Mouse (Mus musculus) mature B cell (primary cell): ENCODE measurements around the gene Nos3.
"Not testable (repeated sequence)": the region's sequence is repeated elsewhere in the genome, so short reads cannot be mapped to it uniquely, and the experiment has no call there.

Experiments
- in situ Hi-C: fragments of 300-500 bp; cut with MboI; formaldehyde crosslinking; loops from 2 replicates; pipeline ENCODE4 v1.14.3; 2019

Nos3 gene

GRCm38 (mm10) chr5:24374666-24375328 lies 10.2 kb downstream of the Nos3 start:
- in situ Hi-C loops = no loop called here

- in situ Hi-C loops = no loop called here
Observed at GRCm38 (mm10) chr5:24378700-24379099, 14.1 kb downstream of the Nos3 start.

DNA sequence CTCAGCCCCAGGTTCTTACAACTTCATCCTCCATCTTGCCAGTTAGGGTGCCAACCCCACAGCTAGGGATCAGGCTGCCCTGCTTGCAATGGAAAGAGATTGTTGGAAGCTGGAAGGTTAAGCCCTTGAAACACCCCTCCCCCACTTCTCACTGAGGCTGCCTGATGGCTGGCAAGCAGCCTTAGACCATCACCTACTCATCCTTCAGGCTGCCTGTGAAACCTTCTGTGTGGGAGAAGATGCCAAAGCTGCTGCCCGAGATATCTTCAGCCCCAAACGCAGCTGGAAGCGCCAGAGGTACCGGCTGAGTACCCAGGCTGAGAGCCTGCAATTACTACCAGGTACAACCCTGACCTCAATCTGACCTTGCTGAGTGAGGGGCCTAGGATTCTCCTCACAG lies 14.9 kb downstream of the Nos3 start:
- in situ Hi-C loops = no loop called here

DNA sequence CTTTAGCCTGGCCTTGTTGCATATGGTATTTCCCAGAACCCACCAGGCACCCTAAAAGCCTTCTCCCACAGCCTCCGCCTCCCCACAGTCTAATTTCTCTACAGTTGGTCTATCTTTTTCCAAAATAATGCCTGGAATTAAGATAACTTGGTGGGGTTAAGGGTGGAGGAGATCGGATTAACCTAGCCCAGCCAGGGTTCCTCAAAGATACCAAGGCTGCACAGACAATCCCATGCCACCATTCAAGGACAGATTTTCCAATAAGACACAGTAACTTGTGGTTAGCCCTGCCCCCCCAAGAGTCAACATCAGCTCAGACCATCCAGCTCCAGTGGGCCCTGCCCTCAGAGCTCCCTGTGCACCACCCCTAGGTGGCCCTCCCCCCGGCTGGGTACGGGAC lies 15.9 kb downstream of the Nos3 start:
- in situ Hi-C loops = no loop called here

- in situ Hi-C loops = no loop called here
Observed at GRCm38 (mm10) chr5:24381486-24381885, 16.9 kb downstream of the Nos3 start.

GRCm38 (mm10) chr5:24381988-24382387 lies 17.4 kb downstream of the Nos3 start:
- in situ Hi-C loops = no loop called here

GRCm38 (mm10) chr5:24383026-24383859 lies 18.6 kb downstream of the Nos3 start:
- in situ Hi-C loops = no loop called here

DNA sequence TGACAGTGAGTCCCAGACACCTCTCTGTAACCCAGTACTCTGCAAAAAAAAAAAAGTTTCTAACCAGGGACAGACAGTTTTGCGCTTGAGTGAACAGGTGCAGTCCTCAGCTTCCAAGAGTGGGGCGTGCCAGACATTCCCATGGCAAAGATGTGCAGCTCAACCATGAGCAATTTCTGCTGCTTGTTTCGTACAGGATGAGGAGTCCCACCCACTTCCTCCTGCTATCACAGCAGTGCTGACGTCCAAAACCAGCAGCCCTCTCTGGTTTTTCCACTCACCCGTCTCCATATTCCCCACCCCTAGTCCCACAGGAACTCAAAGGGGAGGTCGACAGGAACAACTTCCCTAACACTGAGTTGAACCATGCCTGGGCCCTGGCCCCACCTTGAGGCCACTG lies 19.8 kb downstream of the Nos3 start:
- in situ Hi-C loops = no loop called here

DNA sequence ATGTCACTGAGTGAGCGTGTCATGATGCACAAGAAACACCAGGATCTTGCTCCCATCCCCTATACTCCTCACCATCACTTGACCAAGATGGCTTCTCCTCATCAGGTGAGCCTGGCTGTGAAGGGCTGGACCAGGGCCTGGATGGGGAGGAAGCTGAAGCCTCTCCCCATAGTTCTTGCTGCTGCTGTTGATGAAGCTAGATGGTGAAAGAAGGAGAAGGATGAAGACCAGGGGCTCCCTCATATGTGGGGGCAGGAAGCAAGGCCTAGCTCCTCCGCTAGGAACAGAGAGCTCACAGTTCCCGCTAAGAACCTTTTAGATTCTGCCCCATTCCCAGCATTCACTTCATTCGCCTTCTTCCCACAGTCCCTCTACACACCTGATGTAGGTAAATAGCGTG lies 20.8 kb downstream of the Nos3 start:
- in situ Hi-C loops = no loop called here

DNA sequence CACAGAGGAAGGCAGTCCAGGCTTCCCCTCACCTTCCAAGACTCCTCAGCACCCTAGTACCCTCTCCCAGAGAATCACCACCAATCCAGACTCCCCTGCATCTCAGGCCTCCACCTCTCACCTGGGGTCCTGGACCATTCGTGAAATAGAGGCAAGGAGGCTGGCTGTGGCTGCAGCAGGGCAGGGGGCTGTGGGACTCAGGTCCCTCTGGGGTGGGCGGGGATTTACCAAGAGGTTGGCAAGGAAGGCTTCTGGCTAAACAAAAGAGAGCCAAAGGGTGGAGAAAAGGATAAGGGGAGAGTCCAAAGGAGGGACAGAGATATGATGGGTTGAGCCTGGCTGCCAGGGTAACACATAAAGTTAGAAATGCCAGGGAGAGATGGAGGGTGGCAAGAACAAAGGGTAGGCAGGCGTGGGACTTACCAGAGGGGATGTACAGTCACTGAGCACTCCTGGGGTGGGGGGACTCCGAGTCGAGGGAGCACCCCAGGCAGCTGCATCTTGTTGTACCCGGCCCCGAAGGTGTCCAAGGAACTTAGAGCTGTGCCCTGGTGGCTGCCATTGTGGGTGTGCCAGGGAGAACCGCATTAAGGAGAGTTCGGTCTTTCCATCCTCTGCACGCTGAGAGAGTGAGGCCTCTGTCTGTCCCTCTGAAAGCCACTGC lies 21.4 kb downstream of the Nos3 start:
- in situ Hi-C loops = no loop called here

DNA sequence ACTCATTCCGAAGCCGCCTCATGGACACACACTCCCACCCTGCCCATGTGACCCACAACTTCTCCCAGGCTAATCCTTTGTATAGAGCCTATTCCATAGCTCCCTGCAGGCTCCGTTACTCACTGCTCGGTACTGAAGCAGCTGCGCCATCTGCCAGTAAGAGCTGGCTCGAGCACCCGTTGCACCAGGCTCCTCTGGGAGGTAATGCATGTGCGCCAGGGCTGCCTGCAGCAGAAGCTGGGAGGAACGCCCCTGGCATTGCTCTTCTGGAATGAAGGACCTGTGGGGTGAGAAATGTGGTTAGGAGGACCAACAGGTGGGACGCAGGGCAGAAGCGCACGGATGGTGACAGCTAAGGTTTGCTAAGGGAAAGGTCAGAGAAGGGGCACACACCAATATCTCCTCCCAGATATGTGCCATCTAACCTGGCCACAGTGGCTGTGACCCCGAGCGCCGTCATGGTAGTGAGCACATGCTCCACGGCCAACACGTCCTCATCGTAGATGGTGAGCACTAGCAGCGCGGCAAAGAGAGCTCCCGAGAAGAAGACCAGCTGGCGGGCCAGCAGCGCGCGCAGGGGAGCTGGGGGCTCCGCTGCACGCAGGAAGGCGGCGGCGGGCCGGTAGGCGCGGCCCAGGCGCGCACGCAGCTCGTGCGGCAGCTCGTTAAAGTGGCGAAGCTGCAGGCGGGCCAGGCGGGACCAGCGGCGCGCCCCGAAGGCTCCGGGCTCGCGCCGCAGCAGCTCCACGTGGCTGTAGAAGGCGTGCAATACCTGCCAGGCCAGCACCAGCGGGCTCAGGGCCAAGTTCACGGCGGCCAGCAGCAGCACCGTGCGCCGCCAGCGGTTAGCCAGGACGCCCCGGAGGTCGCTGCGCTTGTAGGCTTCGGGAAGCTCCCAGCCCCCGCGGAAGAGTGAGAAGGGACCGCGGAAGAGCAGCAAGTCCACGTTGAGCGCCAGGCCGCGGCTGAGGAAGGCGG lies 22.9 kb downstream of the Nos3 start:
- in situ Hi-C loops = no loop called here

- in situ Hi-C loops = no loop called here
Observed at GRCm38 (mm10) chr5:24388246-24388915, 23.8 kb downstream of the Nos3 start.

GRCm38 (mm10) chr5:24389011-24389657 lies 24.5 kb downstream of the Nos3 start:
- in situ Hi-C loops = no loop called here

- in situ Hi-C loops = no loop called here
Observed at GRCm38 (mm10) chr5:24389658-24390020, 25.0 kb downstream of the Nos3 start.

DNA sequence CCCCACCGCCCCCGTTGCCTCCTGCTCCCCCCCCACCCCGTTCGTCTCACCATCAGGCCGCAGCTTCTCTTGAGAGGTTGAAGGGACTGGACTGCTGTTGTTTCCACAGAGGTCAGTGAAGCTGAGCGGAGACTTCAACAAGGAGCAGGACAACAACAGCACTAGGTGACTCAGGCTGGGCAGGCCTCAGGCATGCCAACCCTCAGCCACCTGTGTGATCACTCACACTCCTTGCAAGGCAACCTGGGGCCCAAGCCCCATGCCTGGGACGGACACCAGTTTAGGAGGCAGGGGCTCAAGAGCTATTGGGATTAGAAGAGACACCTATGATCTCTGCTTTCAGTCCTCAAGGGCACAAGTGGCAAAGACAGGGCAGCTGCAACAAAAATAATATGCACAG lies 27.3 kb downstream of the Nos3 start, which contains the start of gene Atg9b:
Atg9b (minus strand) TSS at position 280 of the 400 bp plus-strand sequence.
- in situ Hi-C loops = no loop called here

DNA sequence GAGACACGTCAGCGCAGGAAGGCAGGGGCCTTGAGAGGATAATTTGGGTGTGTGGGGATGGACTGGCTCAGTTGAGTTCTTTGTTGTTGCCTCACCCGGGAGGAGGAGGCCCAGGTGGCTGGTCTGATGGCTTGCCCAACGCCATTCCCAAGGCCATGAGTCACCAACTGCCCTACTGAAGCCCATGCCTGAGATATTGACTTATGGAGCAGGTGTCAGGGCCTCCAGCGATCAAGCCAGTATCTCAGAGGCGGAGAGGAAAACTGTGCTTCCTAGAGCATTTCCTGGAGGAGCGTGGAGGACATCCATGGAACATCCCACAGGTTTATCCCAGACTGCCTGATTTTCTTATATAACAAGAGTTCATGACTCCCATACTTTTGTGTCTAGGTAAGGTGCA lies 28.1 kb downstream of the Nos3 start:
- in situ Hi-C loops = no loop called here

DNA sequence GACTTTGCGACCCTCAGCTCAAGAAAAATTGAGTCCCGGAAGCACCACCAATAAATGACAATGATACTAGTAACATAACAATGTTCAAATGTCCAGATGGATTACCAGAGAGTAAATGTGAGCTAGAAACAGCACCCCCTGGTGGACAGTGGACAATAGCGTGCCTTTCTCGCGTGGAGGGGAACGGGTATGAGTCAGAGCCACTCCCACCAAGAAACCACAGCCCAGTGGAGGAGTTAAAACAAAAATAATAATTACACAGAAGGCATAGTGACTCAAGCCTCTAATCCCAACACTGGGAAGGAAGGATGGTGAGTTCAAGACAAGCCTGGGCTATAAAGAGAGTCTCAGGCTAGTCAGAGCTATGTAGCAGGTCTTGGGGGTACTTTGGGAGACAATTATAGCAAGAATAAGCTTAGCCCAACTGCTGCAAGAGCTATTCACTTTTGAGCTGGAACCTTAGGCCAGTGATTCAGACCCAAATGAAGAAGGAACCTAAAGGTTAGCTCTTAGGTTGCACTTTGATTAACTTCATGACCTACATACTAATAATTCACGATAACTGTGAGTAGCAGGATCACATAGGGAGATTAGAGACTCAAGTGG lies 28.9 kb downstream of the Nos3 start, which contains the start of gene Abcb8:
Abcb8 (plus strand) TSS at position 272 of the 606 bp plus-strand sequence.
- in situ Hi-C loops = no loop called here

DNA sequence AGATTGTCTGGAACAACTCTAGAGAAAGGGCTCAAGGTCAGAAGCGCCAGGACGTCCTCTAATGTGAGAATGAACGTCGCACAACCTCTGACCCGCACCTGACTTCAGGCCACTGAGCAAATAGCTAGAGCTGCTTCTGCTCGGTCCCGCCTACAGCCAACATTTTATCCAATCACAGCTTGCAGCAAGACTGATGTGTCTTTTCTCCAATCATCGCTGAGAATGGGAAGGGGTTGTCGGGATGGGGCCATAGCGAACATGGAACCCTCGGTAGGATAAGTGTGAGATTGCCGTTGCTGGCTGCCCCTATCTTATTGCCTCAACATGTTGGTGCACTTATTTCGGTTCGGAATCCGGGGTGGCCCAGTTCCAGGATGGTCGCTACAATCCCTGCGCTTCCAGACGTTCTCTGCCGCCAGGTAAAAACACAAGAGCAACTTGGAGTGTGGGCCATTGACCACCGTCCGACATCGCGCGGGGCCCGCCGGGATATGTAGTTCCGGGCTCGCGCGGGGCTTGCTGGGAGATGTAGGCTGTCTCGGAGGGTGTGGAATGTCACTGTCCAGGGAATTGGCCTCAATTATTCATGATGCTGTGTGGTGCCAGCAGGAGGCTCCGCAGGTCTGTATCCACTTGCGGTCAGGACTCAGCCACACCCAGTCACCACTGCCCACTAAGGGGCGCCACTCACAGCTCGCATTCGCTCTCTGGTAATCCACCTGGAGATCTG lies 29.7 kb downstream of the Nos3 start:
- in situ Hi-C loops = no loop called here

DNA sequence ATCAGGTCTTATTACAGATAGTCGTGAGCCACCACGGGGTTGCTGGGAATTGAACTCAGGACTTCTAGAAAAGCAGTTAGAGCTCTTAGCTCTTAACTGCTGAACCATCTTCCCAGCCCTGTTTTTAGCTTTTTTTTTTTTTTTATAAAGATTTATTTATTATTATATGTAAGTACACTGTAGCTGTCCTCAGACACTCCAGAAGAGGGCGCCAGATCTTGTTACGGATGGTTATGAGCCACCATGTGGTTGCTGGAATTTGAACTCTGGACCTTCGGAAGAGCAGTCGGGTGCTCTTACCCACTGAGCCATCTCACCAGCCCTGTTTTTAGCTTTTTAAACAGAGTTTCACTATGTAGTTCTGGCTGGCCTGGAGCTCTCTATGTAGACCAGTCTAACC lies 31.6 kb downstream of the Nos3 start:
- in situ Hi-C loops = not testable (repeated sequence)
